Mouse (Mus musculus) spleen, postnatal 36 days (tissue): ENCODE data around the gene Mnd1.

Experiments
- DNase-seq, 2 experiments: peaks; one replicate each; pipeline ENCODE4 v3.0.0; 2022; ENCODE audit warnings: low spot score in 2 of 2, mixed read lengths in 1 of 2

Mnd1 gene

GRCm38 (mm10) chr3:84155558-84156006 is at the start of gene Mnd1:
Gene Mnd1, minus strand, starts transcription at chr3:84155786.
- peak; percentile 96 for DNase-seq

DNA sequence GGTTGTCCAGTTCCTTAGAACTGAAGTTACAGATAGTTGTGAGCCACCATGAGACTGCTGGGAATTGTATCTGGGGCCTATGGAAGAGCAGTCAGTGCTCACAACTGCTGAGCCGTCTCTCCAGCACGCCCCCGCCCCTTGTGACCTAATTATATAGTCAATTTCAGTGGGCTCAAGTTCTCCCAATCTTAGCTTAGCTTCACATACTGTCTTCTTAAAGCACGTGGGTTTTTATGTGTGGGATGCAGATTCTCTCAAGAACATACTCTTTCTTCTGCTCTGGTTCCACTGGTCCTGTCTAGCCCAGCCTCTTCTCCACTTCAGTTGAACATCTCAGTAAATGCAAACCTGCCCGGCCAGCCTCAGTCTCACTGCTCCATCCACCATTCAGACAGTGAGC is 49.1 kb upstream of the Mnd1 start:
- DNase-seq: no peak

- DNase-seq: no peak
Measured at GRCm38 (mm10) chr3:84200559-84201420, 45.2 kb upstream of the Mnd1 start.

DNA sequence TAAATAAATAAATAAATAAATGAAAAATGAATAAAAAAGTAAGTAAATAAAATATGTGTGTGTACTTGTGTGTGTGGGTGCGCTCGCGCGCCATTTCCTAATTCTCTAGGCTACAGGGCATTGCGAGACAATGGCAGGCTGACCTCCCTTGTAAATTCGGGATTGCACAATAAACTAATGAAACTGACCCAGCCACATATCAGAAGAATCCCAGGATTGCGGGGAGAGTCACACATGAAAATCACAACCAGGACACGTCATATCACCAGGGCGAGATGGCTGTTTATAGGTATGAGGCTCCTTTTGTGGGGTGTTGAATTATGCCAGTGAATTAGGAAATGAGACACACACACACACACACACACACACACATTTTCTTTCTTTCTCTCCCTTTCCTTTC is 43.9 kb upstream of the Mnd1 start:
- no peak for DNase-seq

- DNase-seq: no peak
Measured at GRCm38 (mm10) chr3:84198229-84198628, 42.6 kb upstream of the Mnd1 start.

DNA sequence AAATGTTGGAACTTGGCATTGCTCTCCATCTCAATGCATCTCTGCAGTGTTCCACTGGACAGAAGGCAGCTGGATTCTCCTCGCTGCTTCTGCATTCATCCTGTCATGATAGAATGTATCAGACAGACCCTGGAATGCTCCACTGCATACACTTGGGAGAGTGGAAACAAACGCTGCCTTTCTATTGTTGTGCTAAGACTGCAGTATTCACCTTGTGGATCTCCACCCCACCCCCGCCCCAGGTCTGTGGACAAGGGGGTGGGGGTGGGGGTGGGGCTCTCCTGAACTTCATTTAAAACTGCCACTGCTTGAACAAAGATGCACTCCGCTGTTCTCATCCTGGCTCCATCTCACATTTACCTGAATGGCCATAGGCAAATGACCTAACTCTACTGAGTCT is 38.3 kb upstream of the Mnd1 start:
- DNase-seq: no peak

DNA sequence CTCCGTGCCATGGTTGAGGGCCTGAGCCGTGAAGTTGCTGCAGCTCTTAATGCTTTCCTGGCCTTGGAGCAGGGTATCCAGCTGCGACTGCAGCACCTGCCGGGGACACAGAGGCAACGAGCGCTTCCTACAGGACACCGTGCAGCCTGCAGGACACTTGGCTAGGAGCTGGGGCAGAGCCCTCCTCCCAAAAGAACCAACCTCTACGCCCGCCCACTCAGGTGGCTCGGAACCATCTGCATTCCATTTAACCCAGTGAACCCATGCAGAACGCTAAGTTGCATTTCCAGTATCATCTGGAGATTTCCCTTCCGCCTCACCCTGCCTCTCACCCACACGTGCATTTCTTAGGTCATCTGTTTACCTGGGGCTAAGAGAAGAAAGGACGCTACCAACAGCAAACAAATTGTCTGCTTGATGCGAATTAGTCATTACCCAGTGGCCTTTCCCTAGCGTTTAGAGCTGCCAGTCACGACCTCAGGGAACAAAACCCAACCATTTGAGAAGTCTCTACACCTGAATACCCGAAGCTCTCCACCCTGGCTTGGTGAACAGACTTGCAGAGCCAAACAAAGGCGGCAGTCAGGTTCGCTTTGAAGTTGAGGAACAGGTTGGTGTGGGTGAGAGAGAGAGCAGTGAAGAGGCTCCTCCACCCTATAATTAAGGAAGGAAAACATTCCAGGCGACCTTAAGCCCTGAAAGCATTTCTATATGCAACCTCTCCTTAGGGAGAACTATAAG is 35.7 kb upstream of the Mnd1 start:
- no peak for DNase-seq

GRCm38 (mm10) chr3:84190513-84191061 is 35.0 kb upstream of the Mnd1 start:
- peak; percentile 29 to 30 for DNase-seq

DNA sequence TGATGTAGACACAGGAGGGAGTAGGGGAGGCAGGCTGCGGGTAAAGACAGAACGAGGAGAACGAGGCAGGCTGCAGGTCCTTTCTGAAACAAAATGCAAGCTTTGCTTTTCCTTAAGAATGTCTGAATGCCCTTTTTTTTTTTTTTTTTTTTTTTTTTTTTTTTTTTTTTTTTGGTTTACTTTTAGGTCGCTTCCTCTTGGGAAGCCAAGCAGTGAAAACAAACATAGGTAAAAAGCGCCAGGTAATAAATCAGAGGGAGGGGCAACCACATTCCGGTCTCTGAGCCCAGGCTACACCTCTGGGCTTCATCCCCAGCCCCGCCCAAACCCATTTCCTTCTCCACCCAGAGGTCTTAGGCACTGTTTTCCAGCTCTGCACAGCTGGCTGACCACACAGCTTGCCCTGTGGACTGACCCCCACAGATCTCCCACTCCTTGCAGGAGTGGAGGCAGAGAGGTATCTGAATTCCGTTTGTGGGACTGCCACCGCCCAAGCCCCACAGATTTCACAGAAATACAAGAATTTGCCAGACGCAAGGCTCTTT is 34.1 kb upstream of the Mnd1 start:
- no peak for DNase-seq

- DNase-seq: no peak
Measured at GRCm38 (mm10) chr3:84181717-84182116, 26.1 kb upstream of the Mnd1 start.

- DNase-seq: no peak
Measured at GRCm38 (mm10) chr3:84181102-84181501, 25.5 kb upstream of the Mnd1 start.

GRCm38 (mm10) chr3:84180304-84180703 is 24.7 kb upstream of the Mnd1 start:
- no peak for DNase-seq

DNA sequence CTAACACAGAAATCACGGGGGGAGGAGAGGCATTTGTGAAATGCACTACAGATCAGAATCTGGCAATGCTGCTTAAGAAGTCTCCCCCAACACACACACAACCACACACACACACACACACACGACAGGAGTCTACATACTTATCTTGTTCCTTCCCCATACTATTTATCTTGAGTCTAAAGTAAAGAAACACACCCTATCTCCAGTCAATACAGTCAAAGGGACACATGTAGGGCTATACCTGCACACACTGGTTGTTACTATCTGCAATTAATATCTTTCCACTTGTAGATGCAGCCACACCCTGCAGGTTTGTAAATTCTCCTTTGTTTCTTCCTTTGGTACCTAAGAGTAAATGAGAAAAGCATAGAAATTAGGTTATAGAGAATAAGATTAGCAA is 22.2 kb upstream of the Mnd1 start:
- no peak for DNase-seq

DNA sequence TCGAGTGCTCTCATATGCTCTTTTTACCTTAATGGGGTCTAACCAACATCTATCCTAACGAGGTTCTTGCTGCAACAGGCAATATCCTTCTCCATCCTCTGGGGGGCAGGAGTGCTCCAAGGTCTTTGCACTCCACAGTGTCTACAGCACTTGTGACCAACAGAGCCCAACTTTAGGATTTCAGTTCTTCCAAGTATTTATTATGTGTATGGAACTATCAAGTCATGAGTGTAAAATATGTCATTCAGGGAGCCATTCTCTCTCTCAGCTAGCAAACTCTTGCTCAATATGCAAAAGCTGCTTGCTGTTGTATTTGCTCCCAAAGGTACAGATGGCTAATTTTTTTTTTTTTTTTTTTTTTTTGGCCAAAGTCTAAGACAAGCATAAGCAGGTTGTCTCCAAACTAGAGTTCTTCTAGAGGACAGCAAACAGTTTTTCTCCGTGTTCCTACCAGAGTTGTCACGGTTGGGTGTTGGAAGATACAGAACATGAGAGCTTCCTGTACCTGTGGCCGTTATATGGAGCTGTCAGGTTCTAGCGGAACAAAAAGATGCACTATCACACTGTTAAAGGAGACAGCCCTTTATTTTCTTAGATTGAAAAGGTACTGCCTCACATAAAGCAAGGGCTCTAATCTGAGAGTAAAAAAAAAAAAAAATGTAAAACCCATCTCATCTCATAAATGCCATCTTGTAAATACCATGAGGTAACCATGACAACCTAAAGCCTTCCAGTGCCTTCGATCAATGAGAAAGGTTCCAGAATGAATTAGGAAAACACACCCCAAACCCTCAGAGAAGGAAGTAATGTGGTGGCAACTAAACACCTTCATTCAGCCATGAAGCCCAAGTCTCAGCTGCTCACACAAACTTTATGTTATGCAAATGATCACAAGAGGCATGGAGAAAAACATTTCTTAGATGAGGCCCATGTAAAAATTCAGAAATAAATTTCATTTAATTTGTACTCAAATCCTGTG is 20.0 kb upstream of the Mnd1 start:
- DNase-seq: peak; percentile 58 to 61

- DNase-seq: no peak
Measured at GRCm38 (mm10) chr3:84173581-84174154, 18.1 kb upstream of the Mnd1 start, which contains the start of gene Gm6525. Gene Gm6525, plus strand, starts transcription at chr3:84174104.

DNA sequence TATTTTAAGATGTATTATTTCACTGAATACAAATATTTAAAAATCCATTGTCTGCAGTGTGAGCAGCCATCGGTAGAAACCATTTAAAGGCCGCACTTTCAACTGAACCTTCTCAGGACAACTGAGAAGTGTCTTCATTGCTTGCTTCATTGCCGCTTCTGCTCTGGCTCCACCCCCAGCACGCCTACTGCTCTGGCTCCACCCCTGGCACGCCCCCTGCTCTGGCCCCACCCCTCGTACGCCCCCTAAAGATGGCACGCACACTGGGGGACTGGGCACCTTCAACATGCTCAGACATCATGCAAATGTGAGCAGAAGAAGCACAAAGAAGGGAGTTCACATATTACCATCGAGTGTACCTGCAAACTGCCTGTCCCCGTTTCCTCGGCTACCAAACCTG is 16.8 kb upstream of the Mnd1 start:
- DNase-seq: no peak

- no peak for DNase-seq
Measured at GRCm38 (mm10) chr3:84169393-84170005, 13.9 kb upstream of the Mnd1 start.

- DNase-seq: no peak
Measured at GRCm38 (mm10) chr3:84168943-84169342, 13.4 kb upstream of the Mnd1 start.

DNA sequence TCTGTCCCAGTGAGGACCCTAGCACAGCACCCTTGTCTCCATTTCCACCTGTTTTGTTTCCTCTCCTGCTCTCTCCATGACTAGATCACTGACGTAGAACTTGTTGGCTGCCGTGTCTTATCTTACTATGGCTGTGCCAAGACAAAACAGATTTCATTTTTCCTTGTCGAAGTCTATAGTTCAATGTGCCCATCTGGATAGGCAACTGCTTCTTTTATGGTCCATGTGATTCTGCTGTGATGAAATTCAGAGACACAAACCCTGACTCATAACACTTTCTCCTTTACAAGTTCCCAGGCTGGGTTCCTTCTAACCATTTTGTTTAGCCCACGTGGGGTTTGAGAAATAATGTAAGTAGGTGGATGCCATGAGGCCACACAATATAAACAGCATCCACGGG is 10.5 kb upstream of the Mnd1 start:
- no peak for DNase-seq

DNA sequence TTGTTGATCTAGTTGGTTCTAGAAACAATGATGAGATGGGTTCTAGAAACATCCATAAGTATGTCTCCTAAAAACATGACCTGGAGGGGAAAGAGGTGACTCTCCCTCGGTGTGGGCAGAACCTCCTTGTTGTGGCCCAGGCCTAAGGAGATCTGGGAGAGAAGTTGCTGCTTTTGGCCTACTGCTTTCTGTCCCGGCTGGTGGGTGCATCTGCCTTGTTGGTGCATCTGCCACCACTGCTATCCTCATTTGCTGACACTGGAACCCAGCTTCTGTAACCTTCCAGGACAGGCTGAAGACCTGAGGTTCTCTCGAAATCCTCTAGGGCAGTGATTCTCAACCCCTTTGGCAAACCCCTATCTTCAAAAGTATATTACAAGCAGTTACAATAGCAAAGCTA is 9.8 kb upstream of the Mnd1 start:
- no peak for DNase-seq
